Mouse (Mus musculus) C2C12 (cell line): ENCODE measurements around the gene Tnfsf13b.

Source experiments
- CEBPB ChIP-seq: IDR thresholded peaks from one replicate; pipeline ENCODE4 v1.6.1; 2011; ENCODE audit warnings: low read depth, mild to moderate bottlenecking, control low read depth, moderate library complexity
- CTCF ChIP-seq: IDR thresholded peaks from one replicate; pipeline ENCODE4 v1.5.1; 2011; ENCODE audit not compliant: control insufficient read depth, insufficient read depth, insufficient read length
- FOSL1 ChIP-seq: IDR thresholded peaks from one replicate; pipeline ENCODE4 v1.8.0; 2011; ENCODE audit warnings: mild to moderate bottlenecking, low read length; ENCODE audit not compliant: poor library complexity, insufficient read depth, severe bottlenecking
- MAX ChIP-seq: IDR thresholded peaks from one replicate; pipeline ENCODE4 v1.6.1; 2011; ENCODE audit warnings: mild to moderate bottlenecking, control low read depth
- MYOD1 ChIP-seq: IDR thresholded peaks from one replicate; pipeline ENCODE4 v1.6.1; 2011; ENCODE audit warnings: low read depth; ENCODE audit not compliant: control insufficient read depth, insufficient read length
- USF1 ChIP-seq: IDR thresholded peaks from one replicate; pipeline ENCODE4 v1.6.1; 2011; ENCODE audit warnings: low read depth, mild to moderate bottlenecking, control low read depth, moderate library complexity

- TF ChIP-seq CTCF, result no peak
- TF ChIP-seq USF1, result no peak
- no peak for TF ChIP-seq FOSL1
- TF ChIP-seq MAX, result no peak
- no peak for TF ChIP-seq MYOD1
- TF ChIP-seq CEBPB, result no peak
These were observed 45.3 kb downstream of the Tnfsf13b start for GRCm38 (mm10) chr8:10051576-10051975.
